Comparison of ENCODE assay signal across 8 mouse cellular contexts in the genomic region with DNA sequence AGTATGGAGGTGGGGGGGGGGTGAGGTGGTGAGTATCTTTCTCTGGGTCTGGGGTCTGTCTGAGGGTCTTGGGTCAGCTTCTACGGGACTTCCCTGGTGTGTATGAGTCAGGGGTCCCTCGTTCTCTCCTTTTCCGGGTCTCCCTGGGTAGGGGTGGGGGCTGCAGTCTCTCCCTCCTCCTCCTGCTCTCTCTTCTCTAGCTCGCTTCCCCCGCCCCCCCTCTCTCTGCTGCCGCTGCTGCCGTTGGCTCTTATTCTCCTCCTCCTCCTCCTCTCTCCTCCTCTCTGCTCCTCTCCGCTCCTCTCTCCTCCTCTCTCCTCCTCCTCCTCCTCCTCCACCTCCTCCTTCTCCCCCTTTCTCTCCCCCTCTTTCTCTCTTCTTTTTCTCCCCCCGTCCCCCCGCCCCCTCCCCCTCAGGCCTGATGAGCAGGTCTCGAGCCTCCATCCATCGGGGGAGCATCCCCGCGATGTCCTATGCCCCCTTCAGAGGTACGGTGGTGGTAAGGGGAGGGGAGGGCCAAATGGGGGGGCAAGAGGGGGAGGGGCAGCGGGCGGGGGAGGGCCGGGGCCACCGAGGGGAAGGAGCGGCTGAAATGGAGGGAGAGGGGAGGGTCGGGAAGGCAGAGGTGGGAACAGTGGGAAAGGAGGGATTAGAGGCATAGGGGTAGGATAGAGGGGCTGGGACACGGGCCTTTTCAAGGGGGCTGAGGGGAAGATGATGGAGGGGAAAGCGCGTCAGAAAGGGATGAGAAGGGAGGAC. TPM values are rescaled to one million over a fixed set of nuclear protein-coding genes. Genes with fewer than 3 reads are reported as not detected.
DNase-seq lines count a peak whose midpoint lies in the region; ATAC-seq and TF ChIP-seq lines count a peak whose summit lies in the region.

A gene (plus strand): TSS at position 223 of the 759 bp plus-strand sequence.

- no peak for ATAC-seq in heart, embryonic 12.5 days (ENCODE audit: insufficient number of reproducible peaks, low FRiP score)
- ATAC-seq in midbrain, embryonic 14.5 days (ENCODE audit: low FRiP score, low TSS enrichment): no peak

- TF ChIP-seq EP300 in ES-Bruce4 (IDR thresholded peaks at IDR 0.05; ENCODE audit: insufficient read depth, low read depth, low read length): no peak

- no peaks in the 10 kb centered on the region for H3K4me1 ChIP-seq in ES-Bruce4 (ENCODE audit: control insufficient read depth, insufficient read depth, low read length)
- H3K4me1 ChIP-seq in heart, embryonic 12.5 days (replicated peaks): peaks cover 54% of the 10 kb centered on the region
- H3K4me1 ChIP-seq in midbrain, embryonic 14.5 days (ENCODE audit: control insufficient read depth, insufficient read depth, low read length): peaks cover 46% of the 10 kb centered on the region

- 0 out of 2 replicates have a peak, but pooled peaks cover 8% of the 10 kb centered on the region for H3K36me3 ChIP-seq in ES-Bruce4 (ENCODE audit: control insufficient read depth, insufficient read depth, low read length, poor library complexity, severe bottlenecking)
- peaks cover 14% of the 10 kb centered on the region for H3K36me3 ChIP-seq in heart, embryonic 12.5 days
- H3K36me3 ChIP-seq in midbrain, embryonic 14.5 days (ENCODE audit: control insufficient read depth, insufficient read depth, low read length): peaks cover 12% of the 10 kb centered on the region

- TF ChIP-seq CTCF in ES-Bruce4 (IDR thresholded peaks at IDR 0.05; ENCODE audit: low read depth, low read length): no peak
- no peak for TF ChIP-seq CTCF in left cerebral cortex, adult 2 months (IDR thresholded peaks at IDR 0.05)

- H3K4me2 ChIP-seq in heart, embryonic 12.5 days: peak within 1 kb of the TSS; percentile 99
- H3K4me2 ChIP-seq in midbrain, embryonic 14.5 days (ENCODE audit: low read length): peak within 1 kb of the TSS; percentile 96

- no peak for TF ChIP-seq POLR2A in ES-Bruce4 (IDR thresholded peaks at IDR 0.05; ENCODE audit: insufficient read depth, low read length)

- DNase-seq in heart, adult 11 months: peak; percentile 96
- DNase-seq in heart, postnatal 36 days: no peak
- DNase-seq in cerebellum, adult 9-10 months: peak; percentile 77
- no peak for DNase-seq in left cerebral cortex, adult 2 months (ENCODE audit: extremely low spot score in 1 of 2, low spot score in 2 of 2)
- peak; percentile 80 for DNase-seq in midbrain, embryonic 14.5 days
- no peak for DNase-seq in natural killer cell, adult 2 months (ENCODE audit: low spot score in 2 of 2)

- no peaks in the 10 kb centered on the region for H3K27me3 ChIP-seq in ES-Bruce4 (ENCODE audit: control insufficient read depth, insufficient read depth, low read length, poor library complexity, severe bottlenecking)
- H3K27me3 ChIP-seq in heart, embryonic 12.5 days (replicated peaks): no peaks in the 10 kb centered on the region
- no peaks in the 10 kb centered on the region for H3K27me3 ChIP-seq in midbrain, embryonic 14.5 days (ENCODE audit: control insufficient read depth, insufficient read depth, low read length)

- intact Hi-C loops in heart, postnatal 36 days (cut with DNase I): no loop called here
- intact Hi-C loops in left cerebral cortex, adult 2 months (cut with DNase I): no loop called here

- peak within 1 kb of the TSS; percentile 71 for H3K4me3 ChIP-seq in ES-Bruce4 (ENCODE audit: low read depth, low read length)
- peak within 1 kb of the TSS; percentile 77 for H3K4me3 ChIP-seq in heart, embryonic 12.5 days
- H3K4me3 ChIP-seq in left cerebral cortex, adult 2 months: peak within 1 kb of the TSS; percentile 62
- peak within 1 kb of the TSS; percentile 61 for H3K4me3 ChIP-seq in midbrain, embryonic 14.5 days (replicated peaks; ENCODE audit: low read depth, low read length)

- H3K9ac ChIP-seq in ES-Bruce4 (ENCODE audit: low read depth, poor library complexity, severe bottlenecking): peak within 1 kb of the TSS; percentile 79
- peak within 1 kb of the TSS; percentile 82 for H3K9ac ChIP-seq in heart, embryonic 12.5 days
- peak within 1 kb of the TSS; percentile 75 for H3K9ac ChIP-seq in midbrain, embryonic 14.5 days (replicated peaks; ENCODE audit: low read length)

- H3K27ac ChIP-seq in ES-Bruce4 (ENCODE audit: insufficient read depth, low read length): peak within 1 kb of the TSS; percentile 62
- peak within 1 kb of the TSS; percentile 95 for H3K27ac ChIP-seq in heart, embryonic 12.5 days (ENCODE audit: poor library complexity, severe bottlenecking)
- peak within 1 kb of the TSS; percentile 96 for H3K27ac ChIP-seq in left cerebral cortex, adult 2 months
- H3K27ac ChIP-seq in midbrain, embryonic 14.5 days (replicated peaks; ENCODE audit: low read depth, low read length): peak within 1 kb of the TSS; percentile 98

- H3K9me3 ChIP-seq in ES-Bruce4 (replicated peaks; ENCODE audit: control insufficient read depth, insufficient read depth, low read length, poor library complexity, severe bottlenecking): no peaks in the 10 kb centered on the region
- no peaks in the 10 kb centered on the region for H3K9me3 ChIP-seq in heart, embryonic 12.5 days (replicated peaks)
- no peaks in the 10 kb centered on the region for H3K9me3 ChIP-seq in midbrain, embryonic 14.5 days (ENCODE audit: control insufficient read depth, low read length)

- WGBS in heart, embryonic 12.5 days: 2% methylated on average over 20 of the region's 24 CpGs
- WGBS in midbrain, embryonic 14.5 days: 3% methylated on average over 22 of the region's 24 CpGs

RNA-seq across cellular contexts. Expression of the gene that starts here (rescaled TPM):
- total RNA-seq in heart, postnatal 36 days (2021): 1 to 10 TPM; 4.1 to 6.4 TPM
- 23.5 and 24.5 TPM in 2 replicates for polyA plus RNA-seq in ES-Bruce4 (2011; ENCODE audit: insufficient read depth, insufficient read length, low read depth, missing spikeins)
- 1.2 and 2.2 TPM in 2 replicates for polyA plus RNA-seq in heart, embryonic 12.5 days (2016; fragmentation: Nextera tagmentation; extraction: Ambion mirVana)
- total RNA-seq in left cerebral cortex, adult 2 months (2021): 100 to 1,000 TPM; 452 to 471 TPM
- polyA plus RNA-seq in midbrain, embryonic 14.5 days (2014; fragmentation: Nextera tagmentation; extraction: Ambion mirVana): 5.5 and 9.7 TPM in 2 replicates

Comparison
In these comparisons a context has a peak if more than half of its experiments do, and no peak if none do; other contexts are left out.
1. RNA of the gene that starts here (total RNA-seq): 452 to 471 TPM in left cerebral cortex, adult 2 months; 4.1 to 6.4 TPM in heart, postnatal 36 days; every median in the first group is over 10 times any median in the second.
2. DNase-seq: peak in heart, adult 11 months (single experiment), cerebellum, adult 9-10 months (single experiment) and midbrain, embryonic 14.5 days (single experiment); none in heart, postnatal 36 days (0 of 2), left cerebral cortex, adult 2 months (0 of 2) and natural killer cell, adult 2 months (0 of 2).
3. Peak in every context shown above with its lines, with median percentiles within 50 percentile points of each other: H3K27ac ChIP-seq, H3K4me3 ChIP-seq and H3K9ac ChIP-seq.